21 mouse cellular contexts compared by ENCODE assay signal in genomic region chr10:4070061-4070460, GRCm38 (mm10).
DNase-seq lines count a peak whose midpoint lies in the region; ATAC-seq and TF ChIP-seq lines count a peak whose summit lies in the region.
"Had no signal": no experiment of that assay in that cellular context is flagged by ENCODE, and none has a peak within 500 bp of the region (broad histone marks: within the 10 kb centered on the region; RNA-seq: fewer than 3 reads in every experiment).

No protein-coding gene starts in this region.

- no peaks in the 10 kb centered on the region for H3K9me3 ChIP-seq in hindbrain, embryonic 16.5 days (ENCODE audit: control insufficient read depth, low read length)
- H3K9me3 ChIP-seq in hindbrain, embryonic 10.5 days, result no peaks in the 10 kb centered on the region
- H3K9me3 ChIP-seq: forebrain, embryonic 10.5 days; kidney, embryonic 15.5 days; liver, embryonic 13.5 days; midbrain, embryonic 12.5 days; neural tube, embryonic 13.5 days; stomach, embryonic 15.5 days had no signal

- H3K27ac ChIP-seq in hindbrain, embryonic 16.5 days (ENCODE audit: low read depth, low read length), result 0 out of 2 replicates have a peak overlapping the region, but pooled peaks have one; percentile 36
- no peak overlapping the region for H3K27ac ChIP-seq in hindbrain, embryonic 10.5 days
- H3K27ac ChIP-seq in cerebellum, adult 2 months (ENCODE audit: insufficient read depth, low read length), result 0 out of 2 replicates have a peak overlapping the region, but pooled peaks have one; percentile 33
- H3K27ac ChIP-seq: forebrain, embryonic 10.5 days; kidney, embryonic 15.5 days; liver, embryonic 13.5 days; midbrain, embryonic 12.5 days; neural tube, embryonic 13.5 days; stomach, embryonic 15.5 days had no signal

- H3K27me3 ChIP-seq in hindbrain, embryonic 16.5 days (replicated peaks; ENCODE audit: control insufficient read depth, insufficient read depth, low read length), result no peaks in the 10 kb centered on the region
- no peaks in the 10 kb centered on the region for H3K27me3 ChIP-seq in hindbrain, embryonic 10.5 days (ENCODE audit: insufficient read depth, poor library complexity, severe bottlenecking)
- no peaks in the 10 kb centered on the region for H3K27me3 ChIP-seq in cerebellum, adult 2 months (ENCODE audit: control insufficient read depth, insufficient read depth, low read length)
- H3K27me3 ChIP-seq: kidney, embryonic 15.5 days; liver, embryonic 13.5 days; midbrain, embryonic 12.5 days; neural tube, embryonic 13.5 days; stomach, embryonic 15.5 days had no signal

- H3K9ac ChIP-seq in hindbrain, embryonic 16.5 days (ENCODE audit: low read depth, low read length), result no peak overlapping the region
- H3K9ac ChIP-seq: kidney, embryonic 15.5 days; liver, embryonic 13.5 days; midbrain, embryonic 12.5 days; neural tube, embryonic 13.5 days; stomach, embryonic 15.5 days had no signal

- no peak for TF ChIP-seq POLR2A in cerebellum, adult 2 months (IDR thresholded peaks at IDR 0.05; ENCODE audit: borderline replicate concordance, insufficient read depth, low read length)

- ATAC-seq in hindbrain, embryonic 16.5 days, result peak; percentile 55

- H3K4me2 ChIP-seq in hindbrain, embryonic 16.5 days (ENCODE audit: low read length), result no peak overlapping the region
- H3K4me2 ChIP-seq: kidney, embryonic 15.5 days; liver, embryonic 13.5 days; midbrain, embryonic 12.5 days; neural tube, embryonic 13.5 days; stomach, embryonic 15.5 days had no signal

- no peak for TF ChIP-seq CTCF in cerebellum, adult 2 months (IDR thresholded peaks at IDR 0.05; ENCODE audit: borderline replicate concordance, insufficient read depth, low read depth, low read length)

- H3K4me3 ChIP-seq in hindbrain, embryonic 16.5 days (ENCODE audit: low read length), result no peak overlapping the region
- H3K4me3 ChIP-seq in hindbrain, embryonic 10.5 days, result no peak overlapping the region
- no peak overlapping the region for H3K4me3 ChIP-seq in cerebellum, adult 2 months (replicated peaks; ENCODE audit: insufficient read depth, low read depth, low read length)
- H3K4me3 ChIP-seq: forebrain, embryonic 10.5 days; kidney, embryonic 15.5 days; liver, embryonic 13.5 days; midbrain, embryonic 12.5 days; myocyte; neural tube, embryonic 13.5 days; stomach, embryonic 15.5 days had no signal

- H3K36me3 ChIP-seq in hindbrain, embryonic 16.5 days (ENCODE audit: control insufficient read depth, insufficient read depth, low read length), result no peaks in the 10 kb centered on the region
- peaks cover 4% of the 10 kb centered on the region; the same call in 1 of the 2 replicates for H3K36me3 ChIP-seq in hindbrain, embryonic 10.5 days
- H3K36me3 ChIP-seq: kidney, embryonic 15.5 days; midbrain, embryonic 12.5 days; neural tube, embryonic 13.5 days; stomach, embryonic 15.5 days had no signal

- peak; percentile 72 for DNase-seq in cerebellum, adult 11-12 months
- DNase-seq in cerebellum, adult 11 months, result no peak
- no peak for DNase-seq in hindbrain, embryonic 10.5 days (ENCODE audit: low spot score)
- peak in 1 of 2 experiments; percentile 55 for DNase-seq in cerebellum, adult 2 months
- peak; percentile 36 to 51 for DNase-seq in cerebellum, postnatal 25 days
- no peak for DNase-seq in ovary, postnatal 36 days (ENCODE audit: low spot score)
- DNase-seq: adrenal gland, postnatal 10 days; gastrocnemius, postnatal 25 days; kidney, adult 11 months; kidney, postnatal 36 days; liver, embryonic 13.5 days; lung, adult 2 months; lung, postnatal 14 days; thymus, postnatal 36 days had no signal

- H3K4me1 ChIP-seq in hindbrain, embryonic 16.5 days (ENCODE audit: control insufficient read depth, insufficient read depth, low read depth, low read length), result no peaks in the 10 kb centered on the region
- H3K4me1 ChIP-seq in hindbrain, embryonic 10.5 days (replicated peaks), result no peaks in the 10 kb centered on the region
- peaks cover 18% of the 10 kb centered on the region for H3K4me1 ChIP-seq in cerebellum, adult 2 months (ENCODE audit: control insufficient read depth, insufficient read depth, low read length)
- H3K4me1 ChIP-seq: forebrain, embryonic 10.5 days; liver, embryonic 13.5 days; midbrain, embryonic 12.5 days; neural tube, embryonic 13.5 days; stomach, embryonic 15.5 days had no signal

- 81% methylated on average over 7 of the region's 7 CpGs for WGBS in hindbrain, embryonic 16.5 days
- WGBS in hindbrain, embryonic 10.5 days, result 95% methylated on average over 7 of the region's 7 CpGs
- WGBS in cerebellum, adult 2 months, result 43% methylated on average over 7 of the region's 7 CpGs

Comparison
In these comparisons a context has a peak if more than half of its experiments do, and no peak if none do; other contexts are left out.
1. DNase-seq: peak in cerebellum, adult 11-12 months (single experiment) and cerebellum, postnatal 25 days (2 of 2); none in cerebellum, adult 11 months (single experiment), hindbrain, embryonic 10.5 days (single experiment) and ovary, postnatal 36 days (single experiment).